Mouse (Mus musculus): ENCODE measurements around the gene R3hdm4. TPM values are rescaled to one million over a fixed set of nuclear protein-coding genes. Genes with fewer than 3 reads are reported as not detected.

R3hdm4 gene
- polyA plus RNA-seq, 1 experiment from 2014 or later = 108 TPM

- WGBS = 14% methylated on average over 9 of the region's 9 CpGs
- ATAC-seq = no peak
- Histone ChIP-seq H3K4me3 (replicated peaks) (peak overlapping the region; percentile 98), H3K27ac (peak overlapping the region; percentile 66), H3K4me1 (replicated peaks) (peaks cover 62% of the 10 kb centered on the region), H3K4me2 (replicated peaks) (peak overlapping the region; percentile 92), H3K9me3 (no peaks in the 10 kb centered on the region), H3K27me3 (replicated peaks) (no peaks in the 10 kb centered on the region), H3K9ac (peak overlapping the region; percentile 36), H3K36me3 (peaks cover 21% of the 10 kb centered on the region)
Observed at GRCm38 (mm10) chr10:79928907-79929701, 8.1 kb upstream of the R3hdm4 start.

DNA sequence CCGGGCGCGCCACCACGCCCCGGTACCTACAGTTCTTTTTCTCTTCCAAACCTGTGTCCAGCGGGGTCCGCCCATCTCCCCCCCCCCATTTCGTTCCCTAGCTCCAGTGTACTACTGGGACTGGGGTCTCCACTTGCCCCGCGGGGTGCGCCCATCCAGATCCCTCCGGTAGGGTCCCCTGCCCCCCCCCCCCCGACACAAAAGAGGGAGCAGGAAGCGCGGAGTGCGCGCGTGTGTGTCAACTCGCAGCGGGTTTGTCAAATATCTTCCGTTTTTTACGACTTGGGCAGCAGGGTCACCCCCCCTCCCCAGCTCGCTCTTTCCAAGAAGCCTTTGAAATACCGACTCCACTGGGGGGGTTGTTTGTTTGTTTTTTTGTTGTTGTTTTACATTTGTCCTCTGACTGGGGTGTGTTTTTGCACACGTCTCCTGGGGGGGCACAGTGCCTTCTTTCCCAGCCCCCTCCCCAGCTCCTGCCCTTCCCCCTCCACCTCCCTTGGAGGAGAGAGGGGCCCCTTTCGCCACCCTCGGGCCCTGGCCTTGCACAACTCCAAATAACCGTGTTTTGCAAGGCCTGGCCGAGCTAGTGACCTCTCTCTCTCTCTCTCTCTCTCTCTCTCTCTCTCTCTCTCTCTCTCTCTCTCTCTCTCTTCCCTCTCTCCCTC, 7.2 kb upstream of the R3hdm4 start:
- Histone ChIP-seq H3K27me3 (replicated peaks) (peaks cover 3% of the 10 kb centered on the region; the same call in 1 of the 2 replicates), H3K4me3 (replicated peaks) (peak overlapping the region; percentile 98), H3K4me1 (replicated peaks) (peaks cover 53% of the 10 kb centered on the region), H3K4me2 (replicated peaks) (peak overlapping the region; percentile 92), H3K36me3 (peaks cover 21% of the 10 kb centered on the region), H3K9me3 (no peaks in the 10 kb centered on the region), H3K27ac (peak overlapping the region; percentile 96), H3K9ac (peak overlapping the region; percentile 97)
- WGBS = 1% methylated on average over 29 of the region's 29 CpGs
- peak; percentile 2; the same call in 1 of the 2 replicates for ATAC-seq

DNA sequence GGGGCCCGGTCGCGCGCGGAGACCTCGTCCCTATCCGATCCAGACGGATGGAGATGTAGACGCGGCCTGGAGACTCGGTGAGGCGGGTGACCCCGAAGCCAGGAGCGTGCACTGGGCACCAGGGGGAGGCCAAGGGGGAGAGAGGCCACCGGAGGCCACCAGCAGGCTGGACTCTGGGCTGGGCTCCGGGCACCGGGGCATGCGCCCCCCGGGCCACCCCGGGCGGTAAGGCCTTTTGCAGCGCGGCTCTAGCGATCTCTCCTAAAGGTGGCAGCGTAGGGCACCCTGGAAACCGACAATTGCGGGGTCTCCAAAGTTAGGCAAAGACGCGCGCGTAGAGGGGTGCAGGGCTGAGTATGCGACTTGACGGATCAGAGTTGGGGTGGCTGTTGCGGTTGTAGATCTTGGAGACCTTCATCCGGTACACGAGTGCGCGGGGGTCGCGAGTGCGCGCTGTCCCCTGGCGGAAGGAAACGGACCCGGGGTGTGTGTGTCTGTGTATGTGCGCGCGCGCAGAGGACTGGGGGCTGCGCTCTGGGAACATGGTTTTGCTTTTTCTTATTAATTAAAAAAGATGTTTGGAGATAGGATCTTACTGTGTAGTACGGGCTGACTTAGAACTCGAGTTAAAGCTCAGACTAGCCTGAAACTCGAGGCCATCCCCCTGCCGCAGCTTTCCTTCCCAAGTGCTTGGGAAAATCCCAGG, 6.5 kb upstream of the R3hdm4 start:
- no peaks in the 10 kb centered on the region for H3K9me3 ChIP-seq
- H3K9ac ChIP-seq = peak overlapping the region; percentile 97
- H3K4me3 ChIP-seq (replicated peaks) = peak overlapping the region; percentile 98
- H3K4me1 ChIP-seq (replicated peaks) = peaks cover 46% of the 10 kb centered on the region
- WGBS = under 1% methylated on average over 54 of the region's 54 CpGs
- H3K4me2 ChIP-seq (replicated peaks) = peak overlapping the region; percentile 92
- H3K36me3 ChIP-seq = peaks cover 20% of the 10 kb centered on the region
- H3K27ac ChIP-seq = peak overlapping the region; percentile 96
- peaks cover 10% of the 10 kb centered on the region for H3K27me3 ChIP-seq (replicated peaks)
- peak; percentile 36 for ATAC-seq

DNA sequence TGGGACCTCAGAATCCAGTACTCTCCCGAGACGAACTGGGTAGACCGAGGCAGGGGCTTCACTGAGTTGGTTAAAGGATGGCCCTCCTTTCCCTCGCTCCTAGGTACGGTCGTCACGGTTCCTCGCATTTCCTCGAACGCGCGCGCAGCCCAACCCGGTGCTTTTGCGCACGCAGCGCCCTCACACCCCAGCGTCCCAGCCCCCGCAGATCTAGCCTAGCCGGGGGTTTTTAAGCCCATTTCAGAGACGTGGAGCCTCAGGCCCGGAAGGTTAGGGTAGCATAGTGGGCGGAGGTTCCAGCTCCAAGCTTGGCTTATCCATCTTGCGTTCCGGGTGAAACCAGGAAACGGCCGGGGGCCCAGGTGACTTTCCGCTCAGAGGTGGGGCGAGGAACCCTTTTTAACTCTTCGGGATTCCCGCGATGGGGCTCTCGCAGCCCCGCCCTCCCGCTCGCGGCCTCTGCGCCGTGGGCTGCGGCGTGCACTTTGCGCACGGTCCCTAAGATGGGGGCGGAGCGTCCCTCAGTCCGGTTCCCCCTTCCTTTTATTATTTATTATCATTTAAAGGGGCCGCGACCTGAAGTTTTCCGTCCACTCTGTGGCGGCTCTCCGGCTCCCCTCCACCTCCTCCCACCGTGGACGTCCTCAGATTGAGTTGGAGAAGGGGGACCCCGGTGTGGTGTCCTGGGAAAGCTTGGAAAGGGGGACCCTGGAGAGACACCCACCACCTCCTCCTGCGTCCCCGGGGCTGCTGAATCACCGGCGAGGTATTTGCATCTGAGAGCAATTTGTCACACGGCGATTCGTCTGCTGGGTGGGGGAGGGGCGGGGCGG, 5.7 kb upstream of the R3hdm4 start, which contains the start of gene Arid3a:
TSS of gene Arid3a (plus strand) at position 553 of the 833 bp plus-strand sequence.
- H3K27ac ChIP-seq = peak within 1 kb of the TSS; percentile 96
- under 1% methylated on average over 63 of the region's 63 CpGs for WGBS
- peaks cover 40% of the 10 kb centered on the region for H3K4me1 ChIP-seq (replicated peaks)
- peak; percentile 86 for ATAC-seq
- H3K4me3 ChIP-seq (replicated peaks) = peak within 1 kb of the TSS; percentile 98
- H3K4me2 ChIP-seq (replicated peaks) = peak within 1 kb of the TSS; percentile 92
- peak within 1 kb of the TSS; percentile 97 for H3K9ac ChIP-seq
- H3K36me3 ChIP-seq = peaks cover 12% of the 10 kb centered on the region
- H3K9me3 ChIP-seq = no peaks in the 10 kb centered on the region
- H3K27me3 ChIP-seq (replicated peaks) = peaks cover 18% of the 10 kb centered on the region

GRCm38 (mm10) chr10:79925785-79926490, 4.9 kb upstream of the R3hdm4 start:
- peak overlapping the region; percentile 98 for H3K4me3 ChIP-seq (replicated peaks)
- no peaks in the 10 kb centered on the region for H3K9me3 ChIP-seq
- H3K36me3 ChIP-seq = peaks cover 4% of the 10 kb centered on the region; the same call in 1 of the 2 replicates
- H3K9ac ChIP-seq = peak overlapping the region; percentile 97
- peaks cover 42% of the 10 kb centered on the region for H3K4me1 ChIP-seq (replicated peaks)
- ATAC-seq = peak; percentile 6; the same call in 1 of the 2 replicates
- H3K4me2 ChIP-seq (replicated peaks) = peak overlapping the region; percentile 92
- peak overlapping the region; percentile 96 for H3K27ac ChIP-seq
- peaks cover 25% of the 10 kb centered on the region for H3K27me3 ChIP-seq (replicated peaks)
- WGBS = 5% methylated on average over 14 of the region's 15 CpGs

GRCm38 (mm10) chr10:79924998-79925784, 4.2 kb upstream of the R3hdm4 start:
- Histone ChIP-seq H3K9me3 (no peaks in the 10 kb centered on the region), H3K4me3 (replicated peaks) (peak overlapping the region; percentile 98; the same call in 1 of the 2 replicates), H3K4me1 (replicated peaks) (peaks cover 45% of the 10 kb centered on the region), H3K4me2 (replicated peaks) (peak overlapping the region; percentile 92), H3K27me3 (replicated peaks) (peaks cover 33% of the 10 kb centered on the region), H3K36me3 (no peaks in the 10 kb centered on the region), H3K27ac (peak overlapping the region; percentile 96), H3K9ac (no peak overlapping the region)
- WGBS = 11% methylated on average over 29 of the region's 29 CpGs
- 0 out of 2 replicates have a peak, but pooled peaks have one; percentile 0 for ATAC-seq

GRCm38 (mm10) chr10:79921572-79921971, 564 bp upstream of the R3hdm4 start:
- Histone ChIP-seq H3K4me2 (replicated peaks) (peak overlapping the region; percentile 72), H3K27me3 (replicated peaks) (peaks cover 60% of the 10 kb centered on the region), H3K9ac (peak overlapping the region; percentile 23; the same call in 1 of the 2 replicates), H3K9me3 (no peaks in the 10 kb centered on the region), H3K36me3 (no peaks in the 10 kb centered on the region), H3K27ac (no peak overlapping the region), H3K4me1 (replicated peaks) (peaks cover 49% of the 10 kb centered on the region), H3K4me3 (replicated peaks) (peak overlapping the region; percentile 31)
- WGBS = 3% methylated on average over 34 of the region's 34 CpGs
- no peak for ATAC-seq

DNA sequence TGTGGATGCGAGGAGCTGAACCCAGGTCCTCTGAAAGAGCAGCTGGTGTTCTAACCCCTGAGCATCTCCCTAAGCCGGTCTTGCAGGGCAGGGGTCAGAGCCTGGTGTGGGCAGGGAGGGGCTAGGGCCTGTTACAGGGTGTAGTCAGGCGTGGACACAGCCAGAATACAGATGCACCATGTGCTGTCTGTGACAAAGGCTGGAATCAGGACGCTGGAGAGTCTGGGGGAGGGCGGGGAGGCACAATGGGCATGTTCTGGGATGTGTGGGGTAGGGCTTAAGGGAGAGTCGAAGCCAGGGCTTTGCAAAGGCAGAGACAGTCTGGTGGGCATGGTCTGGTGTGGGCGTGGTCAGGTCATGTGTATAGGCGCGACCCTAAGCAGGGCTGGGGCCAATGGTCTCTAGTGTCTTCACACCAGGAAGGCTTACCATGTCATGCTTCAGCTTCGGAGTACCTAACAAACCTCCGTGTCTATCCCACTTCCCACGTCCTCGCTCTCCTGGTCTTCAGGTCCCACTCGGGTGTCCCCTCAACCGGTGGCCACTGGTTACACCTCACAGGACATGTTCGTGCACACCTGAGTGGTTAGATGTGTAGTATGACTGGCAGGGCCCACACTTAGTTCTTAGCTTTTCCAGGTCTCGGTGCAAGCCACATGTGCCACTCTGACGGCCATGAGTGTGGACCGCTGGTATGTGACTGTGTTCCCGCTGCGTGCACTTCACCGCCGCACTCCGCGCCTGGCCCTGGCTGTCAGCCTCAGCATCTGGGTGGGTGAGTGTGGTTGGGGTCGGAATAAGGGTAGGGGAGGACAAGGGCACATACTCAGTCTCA, 735 bp downstream of the R3hdm4 start:
- peaks cover 46% of the 10 kb centered on the region for H3K4me1 ChIP-seq (replicated peaks)
- no peaks in the 10 kb centered on the region for H3K9me3 ChIP-seq
- 27% methylated on average over 26 of the region's 26 CpGs for WGBS
- H3K4me3 ChIP-seq (replicated peaks) = peak overlapping the region; percentile 31; the same call in 1 of the 2 replicates
- peak overlapping the region; percentile 72 for H3K4me2 ChIP-seq (replicated peaks)
- ATAC-seq = no peak
- H3K36me3 ChIP-seq = no peaks in the 10 kb centered on the region
- H3K9ac ChIP-seq = no peak overlapping the region
- peaks cover 60% of the 10 kb centered on the region for H3K27me3 ChIP-seq (replicated peaks)
- H3K27ac ChIP-seq = no peak overlapping the region

GRCm38 (mm10) chr10:79919251-79919849, 1.7 kb downstream of the R3hdm4 start:
- Histone ChIP-seq H3K9me3 (no peaks in the 10 kb centered on the region), H3K27me3 (replicated peaks) (peaks cover 60% of the 10 kb centered on the region), H3K27ac (no peak overlapping the region), H3K36me3 (no peaks in the 10 kb centered on the region), H3K4me1 (replicated peaks) (peaks cover 50% of the 10 kb centered on the region), H3K4me3 (replicated peaks) (0 out of 2 replicates have a peak overlapping the region, but pooled peaks have one; percentile 6), H3K4me2 (replicated peaks) (peak overlapping the region; percentile 53), H3K9ac (no peak overlapping the region)
- ATAC-seq = no peak
- WGBS = 4% methylated on average over 21 of the region's 21 CpGs
